Mouse (Mus musculus) MEL (cell line): ENCODE data around the gene a. TPM values are rescaled to one million over a fixed set of nuclear protein-coding genes. Genes with fewer than 3 reads are reported as not detected.

Source experiments
- DNase-seq: peaks from one replicate; pipeline ENCODE4 v3.0.0; 2011; ENCODE audit warnings: low read depth, low spot score
- H3K27ac ChIP-seq: 2 replicates; pipeline ENCODE4 v1.5.1; 2012; ENCODE audit warnings: low read depth, mild to moderate bottlenecking, control low read depth, low read length, moderate library complexity; ENCODE audit not compliant: control insufficient read depth
- H3K27me3 ChIP-seq, 2 experiments: fragments of 150-350 bp in 1 of 2; sonication (generic) in 1 of 2; 2 replicates each; pipeline ENCODE4 v1.6.1; 2012; ENCODE audit warnings: low read length in 2 of 2, mild to moderate bottlenecking in 2 of 2, improper control_type of control experiment in 1 of 2, moderate library complexity in 1 of 2; ENCODE audit not compliant: insufficient read depth in 2 of 2, control insufficient read depth in 1 of 2
- H3K36me3 ChIP-seq, 2 experiments: 2 replicates each; pipeline ENCODE4 v1.6.1; 2012 to 2014; ENCODE audit warnings: low read length in 2 of 2, improper control_type of control experiment in 1 of 2, inconsistent platforms in 1 of 2, mild to moderate bottlenecking in 1 of 2; ENCODE audit not compliant: insufficient read depth in 2 of 2, control insufficient read depth in 1 of 2
- H3K4me1 ChIP-seq, 2 experiments: fragments of 150-350 bp in 1 of 2; sonication (generic) in 1 of 2; 2 replicates each; pipeline ENCODE4 v1.6.1; 2012; ENCODE audit warnings: low read length in 2 of 2, improper control_type of control experiment in 1 of 2, mild to moderate bottlenecking in 1 of 2; ENCODE audit not compliant: insufficient read depth in 2 of 2, control insufficient read depth in 1 of 2
- H3K4me3 ChIP-seq, 2 experiments: fragments of 150-350 bp in 1 of 2; sonication (generic) in 1 of 2; 2 replicates each; pipeline ENCODE4 v1.5.1; 2012; ENCODE audit warnings: low read depth in 2 of 2, low read length in 2 of 2, mild to moderate bottlenecking in 2 of 2, moderate library complexity in 2 of 2, control low read depth in 1 of 2, improper control_type of control experiment in 1 of 2; ENCODE audit not compliant: control insufficient read depth in 1 of 2, insufficient read depth in 1 of 2
- H3K79me2 ChIP-seq: 2 replicates; pipeline ENCODE4 v1.6.1; 2012; ENCODE audit warnings: mild to moderate bottlenecking, low read length, moderate library complexity; ENCODE audit not compliant: control insufficient read depth, poor library complexity, insufficient read depth
- H3K9ac ChIP-seq: 2 replicates; pipeline ENCODE4 v1.6.1; 2012; ENCODE audit warnings: low read depth, mild to moderate bottlenecking, control low read depth, low read length, moderate library complexity; ENCODE audit not compliant: control insufficient read depth, poor library complexity, severe bottlenecking
- H3K9me3 ChIP-seq: fragments of 150-350 bp; sonication (generic); replicated peaks from 2 replicates; pipeline ENCODE4 v1.6.1; 2012; ENCODE audit warnings: mild to moderate bottlenecking, low read length, improper control_type of control experiment, moderate library complexity; ENCODE audit not compliant: insufficient read depth
- BHLHE40 ChIP-seq: IDR thresholded peaks from 2 replicates; pipeline ENCODE4 v1.6.1; 2012; ENCODE audit warnings: low read depth, mild to moderate bottlenecking, inconsistent platforms, low read length, improper control_type of control experiment, borderline replicate concordance
- CHD1 ChIP-seq: IDR thresholded peaks from 2 replicates; pipeline ENCODE4 v1.6.1; 2012; ENCODE audit warnings: low read depth, mild to moderate bottlenecking, inconsistent platforms, low read length, improper control_type of control experiment
- ETS1 ChIP-seq: IDR thresholded peaks from 2 replicates; pipeline ENCODE4 v1.6.1; 2012; ENCODE audit warnings: low read depth, mild to moderate bottlenecking, inconsistent platforms, low read length, improper control_type of control experiment, moderate library complexity
- GABPA ChIP-seq: IDR thresholded peaks from 2 replicates; pipeline ENCODE4 v1.6.1; 2012; ENCODE audit warnings: low read depth, mild to moderate bottlenecking, inconsistent platforms, low read length, improper control_type of control experiment, moderate library complexity
- GATA1 ChIP-seq: IDR thresholded peaks from 2 replicates; pipeline ENCODE4 v1.6.1; 2011; ENCODE audit warnings: low read depth, low read length, improper control_type of control experiment
- HCFC1 ChIP-seq: IDR thresholded peaks from 2 replicates; pipeline ENCODE4 v1.6.1; 2012; ENCODE audit warnings: low read depth, mild to moderate bottlenecking, inconsistent platforms, low read length, improper control_type of control experiment, moderate library complexity
- KAT2A ChIP-seq: conservative IDR thresholded peaks from 2 replicates; pipeline ENCODE4 v1.6.1; 2012; ENCODE audit warnings: low read depth, low read length, improper control_type of control experiment, inconsistent platforms
- MAFK ChIP-seq: IDR thresholded peaks from 2 replicates; pipeline ENCODE4 v1.6.1; 2011; ENCODE audit warnings: low read depth, mild to moderate bottlenecking, low read length, improper control_type of control experiment, borderline replicate concordance
- MAX ChIP-seq: IDR thresholded peaks from 2 replicates; pipeline ENCODE4 v1.6.1; 2011; ENCODE audit warnings: low read length, improper control_type of control experiment
- MAZ ChIP-seq: IDR thresholded peaks from 2 replicates; pipeline ENCODE4 v1.6.1; 2012; ENCODE audit warnings: low read depth, mild to moderate bottlenecking, inconsistent platforms, low read length, improper control_type of control experiment
- MEF2A ChIP-seq: IDR thresholded peaks from 2 replicates; pipeline ENCODE4 v1.6.1; 2014; ENCODE audit warnings: low read depth, mild to moderate bottlenecking, inconsistent platforms, low read length, improper control_type of control experiment; ENCODE audit not compliant: poor library complexity, insufficient replicate concordance, severe bottlenecking; ENCODE audit errors: extremely low read depth
- MXI1 ChIP-seq: IDR thresholded peaks from 2 replicates; pipeline ENCODE4 v1.6.1; 2011; ENCODE audit warnings: mild to moderate bottlenecking, low read depth, low read length, improper control_type of control experiment
- MYC ChIP-seq: IDR thresholded peaks from 2 replicates; pipeline ENCODE4 v1.6.1; 2011; ENCODE audit warnings: low read depth, mild to moderate bottlenecking, low read length, improper control_type of control experiment, moderate library complexity
- NELFE ChIP-seq: IDR thresholded peaks from 2 replicates; pipeline ENCODE4 v1.6.1; 2011; ENCODE audit warnings: low read depth, low read length, improper control_type of control experiment
- POLR2A ChIP-seq, 2 experiments: IDR thresholded peaks; 2 replicates each; pipeline ENCODE4 v1.6.1; 2011 to 2012; ENCODE audit warnings: low read length in 2 of 2, mild to moderate bottlenecking in 2 of 2, control low read depth in 1 of 2, improper control_type of control experiment in 1 of 2, low read depth in 1 of 2, moderate library complexity in 1 of 2; ENCODE audit not compliant: control insufficient read depth in 1 of 2, insufficient read depth in 1 of 2, poor library complexity in 1 of 2
- POLR2AphosphoS2 ChIP-seq: IDR thresholded peaks from 2 replicates; pipeline ENCODE4 v1.6.1; 2011; ENCODE audit warnings: low read length, improper control_type of control experiment
- POLR2AphosphoS5 ChIP-seq: IDR thresholded peaks from 2 replicates; pipeline ENCODE4 v1.6.1; 2012; ENCODE audit warnings: low read depth, borderline replicate concordance, mild to moderate bottlenecking, inconsistent platforms, low read length, moderate library complexity, mixed read lengths
- RCOR1 ChIP-seq: IDR thresholded peaks from 2 replicates; pipeline ENCODE4 v1.6.1; 2012; ENCODE audit warnings: low read depth, mild to moderate bottlenecking, inconsistent platforms, low read length, improper control_type of control experiment
- SMC3 ChIP-seq: IDR thresholded peaks from 2 replicates; pipeline ENCODE4 v1.6.1; 2011; ENCODE audit warnings: low read depth, low read length, improper control_type of control experiment
- TAL1 ChIP-seq: IDR thresholded peaks from 2 replicates; pipeline ENCODE4 v1.6.1; 2012; ENCODE audit warnings: mild to moderate bottlenecking, inconsistent platforms, low read length, moderate library complexity, mixed read lengths
- TBP ChIP-seq: IDR thresholded peaks from 2 replicates; pipeline ENCODE4 v1.8.0; 2011; ENCODE audit warnings: low read depth, low read length, improper control_type of control experiment
- ZNF384 ChIP-seq: IDR thresholded peaks from 2 replicates; pipeline ENCODE4 v1.6.1; 2012; ENCODE audit warnings: low read depth, mild to moderate bottlenecking, inconsistent platforms, low read length, improper control_type of control experiment
- polyA plus RNA-seq, 2 experiments: library from polyadenylated mRNA; stranded (reverse) in 1 of 2; unstranded in 1 of 2; fragments of >175 nt in 1 of 2; fragments of >200 nt in 1 of 2; gene quantifications; 2 replicates each; pipeline versions ENCODE4 v1.2.1 to v1.2.4; 2012; ENCODE audit warnings: low replicate concordance in 2 of 2, low read depth in 1 of 2; ENCODE audit not compliant: insufficient read length in 2 of 2, insufficient read depth in 1 of 2, missing spikeins in 1 of 2
- total RNA-seq: library from RNA; depleted of rRNA; stranded (reverse); fragments of 300-350 nt; gene quantifications from 2 replicates; pipeline ENCODE4 v1.2.3, GENCODE M21; 2012

Gene a
- total and polyA plus RNA-seq, 3 experiments, result not detected

GRCm38 (mm10) chr2:155071027-155071426, 279.8 kb downstream of the a start:
- H3K36me3 ChIP-seq, result peaks cover 8 to 22% of the 10 kb centered on the region in 2 experiments
- H3K27me3 ChIP-seq, result no peaks in the 10 kb centered on the region
- H3K9ac ChIP-seq, result no peak overlapping the region
- H3K79me2 ChIP-seq, result peaks cover 44% of the 10 kb centered on the region
- no peak overlapping the region for H3K4me3 ChIP-seq
- no peak overlapping the region for H3K27ac ChIP-seq
- H3K4me1 ChIP-seq, result peaks cover 4 to 28% of the 10 kb centered on the region in 2 experiments; a peak in 3 of 4 replicates
- no peak for DNase-seq
- no peaks in the 10 kb centered on the region for H3K9me3 ChIP-seq
- TF ChIP-seq GATA1 (no peak), BHLHE40 (no peak), POLR2A (IDR thresholded peaks at IDR 0.05; ENCODE audit: control insufficient read depth in 1 of 2, insufficient read depth in 1 of 2, low read depth in 1 of 2, low read length in 2 of 2, poor library complexity in 1 of 2) (no peak), MXI1 (no peak), TAL1 (no peak), MAZ (no peak), MAFK (no peak), POLR2AphosphoS2 (no peak), SMC3 (no peak), MYC (no peak), GABPA (no peak), CHD1 (no peak), RCOR1 (no peak)

GRCm38 (mm10) chr2:155072353-155073145, 281.3 kb downstream of the a start:
- Histone ChIP-seq H3K4me1 (peaks cover 4 to 28% of the 10 kb centered on the region in 2 experiments; a peak in 3 of 4 replicates), H3K9me3 (no peaks in the 10 kb centered on the region), H3K27me3 (no peaks in the 10 kb centered on the region), H3K27ac (no peak overlapping the region), H3K36me3 (peaks cover 2 to 22% of the 10 kb centered on the region in 2 experiments; a peak in 3 of 4 replicates), H3K9ac (peak overlapping the region; percentile 99), H3K4me3 (peak overlapping the region in 1 of 2 experiments; percentile 81; a peak in 3 of 4 replicates), H3K79me2 (peaks cover 44% of the 10 kb centered on the region)
- DNase-seq, result no peak
- TF ChIP-seq TBP (no peak), MAX (no peak)

- H3K27me3 ChIP-seq, result no peaks in the 10 kb centered on the region
- no peak overlapping the region; the same call in 1 of the 2 replicates for H3K27ac ChIP-seq
- no peak for DNase-seq
- peaks cover 0 to 22% of the 10 kb centered on the region in 2 experiments; a peak in 2 of 4 replicates for H3K36me3 ChIP-seq
- peak overlapping the region; percentile 81 to 95 for H3K4me3 ChIP-seq
- no peak for TF ChIP-seq MEF2A
- no peak for TF ChIP-seq ZNF384
- no peak for TF ChIP-seq POLR2AphosphoS5
- no peak for TF ChIP-seq BHLHE40
- no peak for TF ChIP-seq ETS1
- no peak for TF ChIP-seq CHD1
- no peak for TF ChIP-seq KAT2A
- no peak for TF ChIP-seq GATA1
- TF ChIP-seq MAX, result no peak
- no peak for TF ChIP-seq RCOR1
- TF ChIP-seq POLR2AphosphoS2, result no peak
- TF ChIP-seq TAL1, result no peak
- TF ChIP-seq NELFE, result no peak
- TF ChIP-seq HCFC1, result no peak
- peak overlapping the region; percentile 99 for H3K9ac ChIP-seq
- H3K79me2 ChIP-seq, result peaks cover 44% of the 10 kb centered on the region
- H3K9me3 ChIP-seq, result no peaks in the 10 kb centered on the region
- H3K4me1 ChIP-seq, result peaks cover 4 to 28% of the 10 kb centered on the region in 2 experiments; a peak in 3 of 4 replicates
These were observed 282.1 kb downstream of the a start for GRCm38 (mm10) chr2:155073347-155073746.
